Mouse (Mus musculus) brain, embryonic 14.5 days (tissue): Measurements from ENCODE around the gene Dusp22.

Source experiments
- CTCF ChIP-seq: fragments of 200-500 bp; IDR thresholded peaks from 2 replicates; pipeline ENCODE4 v1.5.1; 2012; ENCODE audit warnings: inconsistent platforms, mild to moderate bottlenecking, moderate library complexity, borderline replicate concordance; ENCODE audit not compliant: insufficient read depth, insufficient read length; ENCODE audit errors: extremely low read depth
- POLR2A ChIP-seq: fragments of 200-500 bp; IDR thresholded peaks from 2 replicates; pipeline ENCODE4 v1.6.1; 2012; ENCODE audit warnings: mild to moderate bottlenecking, inconsistent platforms, borderline replicate concordance; ENCODE audit not compliant: poor library complexity, insufficient read depth, insufficient read length, severe bottlenecking; ENCODE audit errors: extremely low read depth

GRCm38 (mm10) chr13:30697880-30698279 is 38.1 kb downstream of the Dusp22 start:
- TF ChIP-seq CTCF (no peak), POLR2A (no peak)
